Mouse (Mus musculus) spleen, postnatal 4 days (tissue): ENCODE data around the gene Icam4.

Source experiments
- DNase-seq, 2 experiments: peaks; one replicate each; pipeline ENCODE4 v3.0.0; 2022; ENCODE audit warnings: low spot score in 2 of 2

Gene Icam4

DNA sequence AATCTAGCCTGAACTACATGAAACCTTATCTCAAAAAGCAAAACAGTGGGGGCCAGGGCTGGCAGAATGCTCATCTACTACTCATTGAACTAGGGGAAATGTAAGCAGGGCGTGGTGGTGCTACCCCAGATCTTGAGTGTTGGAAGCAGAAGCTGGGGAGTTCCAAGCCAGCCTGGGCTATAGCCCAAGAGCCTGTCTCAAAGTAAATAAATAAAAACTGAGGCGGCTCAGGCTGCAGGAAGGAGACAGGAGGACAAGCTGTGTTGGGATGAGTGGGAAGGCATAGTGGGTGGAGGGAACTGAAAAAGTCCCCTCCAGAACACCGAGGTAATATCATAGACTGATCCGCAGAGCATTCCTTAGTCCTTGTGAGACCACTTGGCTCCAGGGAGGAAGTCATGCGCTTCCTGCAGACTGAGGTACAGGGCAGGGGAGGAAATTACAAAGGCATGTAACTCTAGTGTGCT, 17.3 kb upstream of the Icam4 start:
- no peak for DNase-seq

DNA sequence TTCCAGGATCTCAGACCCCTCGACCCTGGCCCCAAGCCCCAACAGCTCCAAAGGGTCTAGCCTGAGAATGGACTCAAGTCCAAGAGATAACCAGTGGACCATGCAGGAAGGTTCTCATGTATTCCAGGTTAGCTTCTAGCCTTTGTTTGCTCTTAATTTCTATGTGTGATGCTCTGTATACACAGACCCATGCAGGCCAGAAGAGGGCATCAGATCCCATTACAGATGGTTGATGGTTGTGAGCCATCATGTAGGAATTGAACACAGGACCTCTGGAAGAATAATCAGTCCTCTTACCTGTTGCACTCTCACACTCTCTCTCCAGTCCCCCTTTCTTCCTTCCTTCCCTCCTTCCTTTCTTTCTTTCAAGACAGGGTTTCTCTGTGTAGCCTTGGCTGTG, 16.8 kb upstream of the Icam4 start:
- no peak for DNase-seq

DNA sequence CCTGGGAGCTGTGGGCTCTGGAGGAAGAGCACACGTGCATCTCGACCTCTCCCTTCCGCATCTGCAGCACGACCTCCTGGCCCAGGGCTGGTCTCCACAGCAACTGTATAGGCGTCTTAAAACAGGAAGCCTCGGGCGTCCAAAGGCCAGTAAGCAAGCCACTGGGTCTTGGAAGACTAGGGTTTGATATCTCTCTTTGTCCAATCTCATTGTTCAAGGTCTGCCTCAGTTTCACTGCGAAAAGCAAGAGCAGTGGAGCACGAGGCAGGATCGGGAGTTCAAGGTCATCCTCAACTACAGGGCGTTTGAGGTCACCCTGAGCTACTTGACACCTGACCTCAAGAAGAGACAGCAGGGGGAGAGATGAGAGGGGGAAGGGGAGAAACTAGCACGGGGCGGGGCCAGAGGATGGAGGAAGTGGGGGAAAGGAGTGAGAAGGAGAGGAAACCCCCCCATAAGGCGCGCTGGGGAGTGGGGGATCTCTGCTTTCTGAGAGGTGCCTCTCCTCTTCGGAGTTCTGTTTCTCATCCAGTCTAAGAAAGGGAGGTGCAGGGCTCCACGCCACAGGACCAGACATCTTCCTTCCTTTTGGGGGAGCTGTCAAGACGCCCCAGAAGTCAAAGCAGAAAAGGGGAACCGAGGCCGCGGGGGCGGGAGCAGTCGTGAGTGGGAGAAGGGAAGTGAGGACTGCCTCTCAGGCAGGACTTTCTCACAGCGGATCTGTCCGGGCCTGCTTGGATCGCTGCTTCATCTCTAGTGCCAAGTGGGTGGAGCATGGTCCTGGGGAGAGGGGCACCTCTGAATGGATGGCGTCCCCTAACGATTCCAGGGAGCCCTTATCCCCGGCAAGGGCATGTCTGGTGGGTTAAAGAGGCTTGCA, 14.2 kb upstream of the Icam4 start:
- DNase-seq = peak; percentile 77 to 87

DNA sequence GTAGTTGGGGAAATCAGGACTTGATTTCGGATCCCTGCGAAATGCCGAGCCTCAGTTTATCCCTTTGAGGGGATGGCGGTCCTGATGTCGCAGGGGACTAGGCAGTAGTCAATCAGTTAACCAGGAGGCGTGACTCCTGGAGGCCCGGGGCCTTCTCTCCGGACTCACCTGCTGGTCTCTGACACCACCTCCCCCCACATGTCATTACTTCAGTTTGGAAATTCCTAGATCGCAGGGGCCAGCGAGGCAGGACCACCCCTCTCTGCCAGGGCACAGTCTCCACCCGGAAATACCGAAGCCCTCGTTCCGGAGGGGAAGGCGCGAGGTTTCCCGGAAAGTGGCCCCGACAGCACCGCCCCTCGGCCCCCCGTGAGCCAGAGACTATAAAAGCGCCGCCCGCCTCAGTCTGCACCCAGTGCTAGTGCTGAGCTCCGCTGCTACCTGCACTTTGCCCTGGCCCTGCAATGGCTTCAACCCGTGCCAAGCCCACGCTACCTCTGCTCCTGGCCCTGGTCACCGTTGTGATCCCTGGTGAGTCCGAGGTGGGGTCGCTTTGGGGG, 13.5 kb upstream of the Icam4 start, which contains the start of gene Icam1:
TSS of gene Icam1 (plus strand) at position 415 of the 560 bp plus-strand sequence.
- DNase-seq = peak; percentile 77 to 89

DNA sequence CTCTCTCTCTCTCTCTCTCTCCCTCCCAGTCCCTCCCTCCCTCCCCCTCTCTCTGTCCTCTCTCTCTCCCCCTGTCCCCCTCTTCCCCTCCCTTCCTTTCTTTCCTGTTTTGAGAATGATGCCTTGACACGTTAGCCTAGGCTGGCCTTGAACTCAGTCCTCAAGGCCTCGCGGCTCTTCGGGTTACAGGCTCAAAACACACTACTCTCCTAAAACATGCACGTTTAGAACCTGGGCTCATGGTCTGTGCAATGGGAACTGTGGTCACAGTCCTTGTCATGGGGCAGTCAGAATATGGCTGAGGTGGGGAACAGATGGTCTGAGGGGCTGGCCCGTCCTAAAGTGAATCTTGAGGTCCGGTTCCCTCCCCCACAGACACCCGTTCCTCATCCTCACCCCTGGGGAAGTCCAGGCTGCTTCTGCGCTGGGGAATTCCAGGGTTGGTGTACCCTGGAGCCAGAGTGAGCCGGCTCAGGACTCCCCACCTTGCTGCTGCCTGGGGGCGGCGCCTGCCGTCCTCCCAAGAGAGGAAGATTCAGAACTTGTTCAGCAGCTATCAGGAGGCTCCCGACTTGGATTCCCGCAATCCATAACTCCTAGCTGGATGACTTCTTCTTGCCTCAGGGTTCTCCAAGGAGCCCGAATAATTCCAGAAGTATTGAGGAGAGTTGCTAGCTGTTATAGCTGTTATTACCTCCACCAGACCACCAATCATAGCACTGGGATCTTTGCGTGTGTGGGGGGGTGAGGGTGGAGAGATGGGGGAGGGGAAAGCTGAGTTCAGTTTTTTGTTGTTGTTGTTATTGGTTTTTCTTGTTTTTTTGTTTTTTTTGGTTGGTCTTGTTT, 12.6 kb upstream of the Icam4 start:
- DNase-seq = no peak

DNA sequence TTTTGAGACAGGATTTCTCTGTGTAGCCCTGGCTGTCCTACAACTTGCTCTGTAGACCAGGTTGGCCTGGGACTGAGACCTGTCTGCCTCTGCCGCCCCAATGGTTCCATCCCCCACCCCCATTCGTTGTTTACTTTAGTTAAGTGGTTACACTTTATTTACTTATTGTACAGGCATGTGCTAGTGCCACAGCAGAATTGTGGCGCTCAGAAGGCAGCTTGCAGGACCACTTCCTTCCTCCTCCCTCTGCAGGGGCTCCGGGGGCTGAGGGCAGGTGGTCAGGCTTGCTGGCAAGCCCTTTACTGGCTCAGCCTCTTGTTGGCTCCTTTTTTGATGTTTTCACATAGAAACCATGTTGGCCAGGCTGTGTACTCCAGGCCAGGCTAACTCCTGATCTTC, 12.0 kb upstream of the Icam4 start:
- no peak for DNase-seq

DNA sequence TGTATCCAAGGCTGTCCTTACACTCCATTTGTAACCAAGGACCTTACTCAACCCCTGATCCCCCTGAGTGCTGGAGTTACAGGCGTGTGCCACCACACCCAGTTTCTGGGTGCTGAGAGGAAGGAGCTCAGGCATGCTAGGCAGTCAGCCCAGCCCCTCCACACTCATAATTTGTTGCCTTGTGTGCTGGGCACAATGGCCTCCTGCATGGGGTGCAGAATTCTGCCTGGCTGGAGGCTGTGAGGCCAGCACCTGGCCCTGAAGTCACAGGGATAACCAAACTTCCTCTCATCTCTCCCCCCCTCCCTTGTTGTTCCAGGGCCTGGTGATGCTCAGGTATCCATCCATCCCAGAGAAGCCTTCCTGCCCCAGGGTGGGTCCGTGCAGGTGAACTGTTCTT, 10.6 kb upstream of the Icam4 start:
- no peak for DNase-seq

DNA sequence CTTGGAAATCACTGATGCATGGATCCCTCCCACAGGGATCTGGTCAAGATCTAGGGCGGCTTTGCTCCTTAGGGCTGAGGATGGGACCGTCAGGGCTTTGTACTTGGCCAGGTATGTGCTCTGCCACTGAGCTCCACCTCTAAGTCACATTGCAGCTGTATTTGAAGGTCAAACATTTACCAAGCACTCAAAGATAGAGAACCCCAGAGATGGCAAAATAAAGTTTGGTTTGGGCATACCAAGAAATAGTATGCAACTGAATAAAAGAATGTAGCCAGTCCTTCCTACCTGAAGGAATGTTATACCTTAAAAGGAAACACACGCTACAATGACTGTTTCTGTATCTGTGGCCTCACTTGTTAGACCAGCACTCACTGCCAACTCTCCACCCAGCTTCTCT, 7.8 kb upstream of the Icam4 start:
- DNase-seq = no peak

DNA sequence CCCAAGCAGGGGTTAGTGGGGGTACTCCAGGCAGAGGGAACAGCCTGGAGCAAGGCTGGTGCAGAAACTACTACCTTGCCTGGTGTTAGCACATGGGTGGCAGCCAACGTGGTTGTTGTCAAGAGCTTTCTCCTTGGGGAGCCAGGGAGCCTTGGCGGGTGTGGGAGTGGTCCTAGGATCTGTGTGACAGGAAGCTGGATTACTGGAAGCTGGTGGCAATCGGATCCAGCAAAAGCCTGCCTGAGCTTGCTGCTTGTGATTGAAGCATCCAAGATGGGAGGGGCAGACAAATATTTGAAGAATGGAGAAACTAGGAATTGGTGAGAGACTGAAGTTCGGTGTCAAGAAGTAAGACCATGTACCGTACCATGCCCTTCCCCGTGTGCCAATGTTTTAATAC, 6.9 kb upstream of the Icam4 start:
- DNase-seq = no peak

DNA sequence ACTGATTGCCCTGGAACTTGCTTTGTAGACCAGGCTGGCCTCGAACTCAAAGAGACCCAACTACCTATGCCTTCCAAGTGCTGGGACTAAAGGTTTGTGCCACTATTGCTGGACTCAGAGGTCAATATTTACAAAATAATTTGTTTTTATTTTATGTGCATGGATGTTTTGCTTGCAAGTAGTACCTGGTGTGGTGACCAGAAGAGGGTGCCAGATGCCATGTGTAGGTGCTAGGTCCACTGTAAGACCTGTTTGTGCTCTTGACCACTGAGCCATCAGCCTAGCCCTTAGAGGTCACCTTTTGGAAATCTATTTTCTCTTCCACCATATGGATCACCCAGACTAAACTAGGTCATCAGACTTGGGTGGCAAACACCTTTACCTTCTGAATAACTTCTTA, 6.4 kb upstream of the Icam4 start:
- no peak for DNase-seq

DNA sequence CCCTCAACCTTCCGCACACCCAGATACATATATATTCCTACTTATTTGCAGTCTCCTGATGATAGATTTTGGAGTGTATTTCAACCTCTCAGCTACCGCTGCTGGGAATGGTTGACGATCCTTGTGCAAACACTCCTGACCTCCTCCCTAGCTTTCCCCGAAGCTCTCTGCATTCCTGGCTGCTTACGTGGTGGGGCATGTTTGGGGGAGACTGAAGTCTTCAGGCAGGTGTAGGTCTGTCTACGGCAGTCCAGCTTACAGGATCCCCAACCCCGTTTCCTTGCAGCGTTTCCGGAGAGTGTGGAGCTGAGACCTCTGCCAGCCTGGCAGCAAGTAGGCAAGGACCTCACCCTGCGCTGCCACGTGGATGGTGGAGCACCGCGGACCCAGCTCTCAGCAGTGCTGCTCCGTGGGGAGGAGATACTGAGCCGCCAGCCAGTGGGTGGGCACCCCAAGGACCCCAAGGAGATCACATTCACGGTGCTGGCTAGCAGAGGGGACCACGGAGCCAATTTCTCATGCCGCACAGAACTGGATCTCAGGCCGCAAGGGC, 3.8 kb upstream of the Icam4 start:
- DNase-seq = no peak

DNA sequence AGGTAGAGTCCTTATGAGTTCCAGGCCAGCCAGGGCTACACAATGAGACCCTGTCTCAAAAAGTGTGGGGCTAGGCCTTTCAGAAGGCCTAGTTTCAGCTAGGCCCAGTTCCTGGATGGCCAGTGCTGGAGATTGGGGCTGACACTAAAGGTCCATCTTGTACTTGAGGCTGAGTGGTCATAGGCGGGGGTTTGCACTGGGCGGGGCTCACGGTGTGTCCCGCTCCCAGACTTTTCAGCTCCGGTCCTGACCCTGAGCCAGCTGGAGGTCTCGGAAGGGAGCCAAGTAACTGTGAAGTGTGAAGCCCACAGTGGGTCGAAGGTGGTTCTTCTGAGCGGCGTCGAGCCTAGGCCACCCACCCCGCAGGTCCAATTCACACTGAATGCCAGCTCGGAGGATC, 2.3 kb upstream of the Icam4 start:
- no peak for DNase-seq

DNA sequence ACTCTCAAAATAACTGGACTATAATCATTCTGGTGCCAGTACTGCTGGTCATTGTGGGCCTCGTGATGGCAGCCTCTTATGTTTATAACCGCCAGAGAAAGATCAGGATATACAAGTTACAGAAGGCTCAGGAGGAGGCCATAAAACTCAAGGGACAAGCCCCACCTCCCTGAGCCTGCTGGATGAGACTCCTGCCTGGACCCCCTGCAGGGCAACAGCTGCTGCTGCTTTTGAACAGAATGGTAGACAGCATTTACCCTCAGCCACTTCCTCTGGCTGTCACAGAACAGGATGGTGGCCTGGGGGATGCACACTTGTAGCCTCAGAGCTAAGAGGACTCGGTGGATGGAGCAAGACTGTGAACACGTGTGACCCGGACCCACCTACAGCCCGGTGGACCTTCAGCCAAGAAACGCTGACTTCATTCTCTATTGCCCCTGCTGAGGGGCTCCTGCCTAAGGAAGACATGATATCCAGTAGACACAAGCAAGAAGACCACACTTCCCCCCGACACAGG, 1.3 kb upstream of the Icam4 start:
- no peak for DNase-seq

DNA sequence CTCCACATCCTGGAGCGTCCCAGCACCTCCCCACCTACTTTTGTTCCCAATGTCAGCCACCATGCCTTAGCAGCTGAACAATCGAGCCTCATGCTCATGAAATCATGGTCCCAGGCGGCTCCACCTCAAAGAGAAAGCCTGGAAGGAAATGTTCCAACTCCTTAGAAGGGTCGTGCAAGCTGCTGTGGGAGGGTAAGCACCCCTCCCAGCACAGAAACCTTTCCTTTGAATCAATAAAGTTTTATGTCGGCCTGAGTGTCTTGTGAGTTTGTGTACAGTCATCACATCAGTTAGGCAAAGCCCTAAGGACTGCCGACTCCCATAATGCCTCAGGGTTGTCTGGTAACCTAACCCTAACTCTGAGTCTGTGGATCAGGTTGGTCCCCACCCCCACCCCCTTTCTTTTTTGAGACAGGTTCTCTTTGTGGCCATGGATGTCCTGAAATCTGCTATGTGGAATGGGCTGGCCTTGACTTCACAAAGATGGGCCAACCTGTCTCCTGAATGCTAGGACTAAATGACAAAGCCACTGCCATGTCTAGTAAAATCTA, 538 bp upstream of the Icam4 start:
- no peak for DNase-seq

DNA sequence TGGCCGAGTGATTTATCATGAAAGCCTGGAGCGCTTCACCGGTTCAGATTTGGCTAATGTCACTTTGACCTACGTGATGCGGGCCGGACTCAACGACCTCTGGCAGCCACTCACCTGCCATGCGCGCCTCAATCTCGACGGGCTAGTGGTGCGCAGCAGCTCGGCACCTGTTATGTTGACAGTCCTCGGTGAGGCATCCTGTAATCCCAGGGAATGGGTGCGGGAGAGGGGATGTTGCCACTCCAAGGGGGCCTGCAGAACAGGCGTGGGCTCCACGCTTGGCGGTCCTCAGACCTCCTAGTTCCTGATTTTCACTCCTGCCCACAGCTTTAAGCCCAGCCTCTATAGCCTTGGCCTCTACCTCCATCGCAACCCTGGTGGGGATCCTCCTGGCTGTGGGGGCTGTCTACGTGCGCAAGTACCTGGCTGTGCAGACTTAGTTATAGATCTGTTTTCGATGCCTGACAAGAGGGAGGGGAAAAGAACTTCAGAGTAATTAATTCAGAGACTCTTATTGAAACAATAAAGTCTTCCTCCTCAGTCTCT, 955 bp downstream of the Icam4 start:
- peak; percentile 44 to 80 for DNase-seq

DNA sequence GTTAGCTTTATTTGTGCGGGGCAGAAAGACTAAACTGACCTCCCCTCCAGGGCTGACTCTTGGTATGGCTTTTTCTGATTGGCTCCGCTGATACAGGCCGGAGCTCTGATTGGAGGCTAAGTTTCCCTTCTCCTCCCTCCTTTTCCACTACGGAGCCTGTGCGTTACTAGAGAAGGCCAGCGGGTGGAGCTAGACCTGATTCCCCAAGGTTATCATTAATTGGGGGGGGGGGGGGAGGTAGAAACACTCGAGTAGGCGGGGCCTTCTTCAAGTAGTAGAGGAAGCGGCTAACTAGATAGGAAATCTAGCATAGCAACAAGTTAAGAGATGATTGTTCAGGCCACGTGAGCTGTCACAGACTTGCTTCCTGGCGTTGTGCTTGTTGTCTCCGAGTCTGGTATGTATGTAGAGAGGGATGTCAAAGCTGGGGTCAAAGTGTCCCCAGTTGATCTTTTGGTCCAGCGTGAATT, 1.6 kb downstream of the Icam4 start:
- peak; percentile 92 to 93 for DNase-seq

DNA sequence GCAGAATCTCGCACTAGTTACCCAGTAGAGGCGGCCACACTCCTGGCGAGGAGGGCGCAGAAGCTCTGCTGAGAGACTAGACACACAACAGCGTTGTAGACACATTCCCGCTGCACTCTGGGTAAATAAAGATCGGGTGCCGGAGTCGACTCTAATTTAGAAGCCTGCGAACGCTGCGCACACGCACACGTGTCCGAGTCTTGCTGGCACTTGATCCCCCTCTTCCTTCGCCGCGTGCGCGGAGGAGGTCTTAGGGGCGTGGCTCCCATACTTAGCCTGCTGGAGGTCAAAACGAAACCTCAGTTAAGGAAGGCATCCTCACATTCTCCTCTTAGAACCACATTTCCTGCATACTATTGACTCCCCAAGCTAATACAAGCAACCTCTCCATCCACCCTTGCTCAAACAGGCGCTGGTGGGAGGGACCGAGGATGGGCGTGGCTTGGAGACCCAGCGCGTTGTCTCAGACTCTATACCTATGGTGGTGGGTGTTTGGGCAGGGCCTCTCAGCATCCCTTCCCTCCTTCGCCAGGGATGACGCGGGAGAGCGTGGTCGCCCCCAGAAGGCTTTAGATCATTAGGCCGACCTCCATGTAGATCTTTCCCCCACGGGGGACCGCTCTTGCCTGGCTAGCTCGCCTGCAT, 2.2 kb downstream of the Icam4 start:
- DNase-seq = peak in 1 of 2 experiments; percentile 65

DNA sequence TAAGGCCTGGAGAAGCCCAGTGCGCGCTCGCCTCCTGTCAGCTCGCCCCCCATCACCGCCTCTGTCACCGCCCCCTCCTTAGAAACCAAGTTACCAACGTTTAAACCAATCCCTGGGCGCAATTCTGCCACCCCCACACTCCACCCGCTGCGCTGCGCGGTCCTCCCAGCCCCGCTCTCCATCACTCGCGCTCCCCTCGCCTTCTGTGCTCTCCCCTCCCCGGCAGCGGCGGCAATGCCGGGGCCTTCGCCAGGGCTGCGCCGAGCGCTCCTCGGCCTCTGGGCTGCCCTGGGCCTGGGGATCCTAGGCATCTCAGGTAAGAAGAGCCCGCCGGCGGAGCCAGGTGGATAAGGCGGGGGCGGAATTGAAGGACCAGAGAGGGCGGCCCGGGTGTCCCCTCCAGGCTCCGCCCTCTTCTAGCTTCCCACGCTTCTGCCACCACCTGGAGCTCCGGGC, 2.8 kb downstream of the Icam4 start, which contains the start of gene Icam5:
TSS of gene Icam5 (plus strand) at position 178 of the 456 bp plus-strand sequence.
- DNase-seq = peak in 1 of 2 experiments; percentile 55

DNA sequence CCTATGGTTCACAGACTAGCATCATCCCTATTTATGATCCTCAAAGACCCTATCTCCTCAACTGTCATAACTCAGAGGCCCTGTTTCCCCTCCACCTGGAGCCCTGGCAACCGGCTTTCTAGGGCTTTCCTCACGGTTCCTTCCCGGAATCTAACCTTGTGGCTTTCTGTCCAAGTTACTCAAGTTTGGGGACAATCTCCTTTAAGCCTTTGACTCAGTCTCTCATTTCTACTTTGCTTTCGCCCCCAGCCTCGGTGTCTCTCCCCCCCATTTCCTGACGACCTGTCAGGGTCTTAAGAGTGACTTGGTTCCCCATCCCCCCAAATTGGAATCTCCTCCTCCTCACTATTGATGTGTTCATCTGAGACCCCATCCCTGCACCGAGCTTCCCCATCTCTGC, 3.3 kb downstream of the Icam4 start:
- DNase-seq = no peak

DNA sequence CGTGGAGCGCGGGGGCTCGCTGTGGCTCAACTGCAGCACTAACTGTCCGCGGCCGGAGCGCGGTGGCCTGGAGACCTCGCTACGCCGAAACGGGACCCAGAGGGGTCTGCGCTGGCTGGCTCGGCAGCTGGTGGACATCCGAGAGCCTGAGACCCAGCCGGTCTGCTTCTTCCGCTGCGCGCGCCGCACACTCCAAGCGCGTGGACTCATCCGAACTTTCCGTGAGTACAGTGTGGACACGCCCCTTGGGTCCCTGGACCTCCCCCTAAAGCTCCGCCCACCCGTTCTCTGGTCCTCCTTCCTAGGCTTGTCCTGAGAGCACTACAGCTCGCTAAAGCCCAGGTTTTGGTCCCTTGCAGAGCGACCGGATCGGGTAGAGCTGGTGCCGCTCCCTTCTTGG, 4.0 kb downstream of the Icam4 start:
- peak; percentile 91 to 92 for DNase-seq
